Mouse (Mus musculus): ENCODE data around the gene Ate1.
A peak's percentile ranks its signal among the peaks of the same experiment; 100 is the strongest.
"Not testable (repeated sequence)": the region's sequence is repeated elsewhere in the genome, so short reads cannot be mapped to it uniquely, and the experiment has no call there.

Gene Ate1

DNA sequence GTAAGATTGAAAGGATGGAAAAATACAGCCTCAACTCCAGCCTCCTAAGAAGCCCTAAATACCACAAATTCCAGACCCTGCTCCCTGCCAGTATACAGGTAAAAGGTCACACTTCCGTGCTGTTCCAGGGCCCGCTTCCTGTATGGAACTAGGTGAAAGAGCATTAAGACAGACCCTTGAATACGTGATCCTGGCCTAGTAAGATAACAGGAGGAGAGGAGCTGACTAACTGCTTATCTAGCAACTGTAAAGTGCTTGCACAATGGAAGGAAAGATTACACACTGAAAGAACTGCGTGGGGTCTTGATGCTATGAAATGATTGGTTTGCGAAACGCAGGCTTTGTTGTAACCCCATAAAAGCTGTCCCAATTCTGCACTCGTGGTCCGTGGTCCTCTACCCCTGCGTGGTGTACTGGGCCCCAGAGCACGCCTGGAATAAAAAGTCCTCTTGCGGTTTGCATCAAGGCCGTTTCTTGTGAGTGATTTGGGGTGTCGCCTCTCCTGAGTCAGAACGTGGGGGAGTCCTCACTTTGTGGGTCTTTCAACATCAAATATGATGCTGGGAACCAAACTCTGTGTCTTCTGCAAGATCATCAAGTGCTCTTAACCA, 748 bp upstream of the Ate1 start:
- DNase-seq: no peak

DNA sequence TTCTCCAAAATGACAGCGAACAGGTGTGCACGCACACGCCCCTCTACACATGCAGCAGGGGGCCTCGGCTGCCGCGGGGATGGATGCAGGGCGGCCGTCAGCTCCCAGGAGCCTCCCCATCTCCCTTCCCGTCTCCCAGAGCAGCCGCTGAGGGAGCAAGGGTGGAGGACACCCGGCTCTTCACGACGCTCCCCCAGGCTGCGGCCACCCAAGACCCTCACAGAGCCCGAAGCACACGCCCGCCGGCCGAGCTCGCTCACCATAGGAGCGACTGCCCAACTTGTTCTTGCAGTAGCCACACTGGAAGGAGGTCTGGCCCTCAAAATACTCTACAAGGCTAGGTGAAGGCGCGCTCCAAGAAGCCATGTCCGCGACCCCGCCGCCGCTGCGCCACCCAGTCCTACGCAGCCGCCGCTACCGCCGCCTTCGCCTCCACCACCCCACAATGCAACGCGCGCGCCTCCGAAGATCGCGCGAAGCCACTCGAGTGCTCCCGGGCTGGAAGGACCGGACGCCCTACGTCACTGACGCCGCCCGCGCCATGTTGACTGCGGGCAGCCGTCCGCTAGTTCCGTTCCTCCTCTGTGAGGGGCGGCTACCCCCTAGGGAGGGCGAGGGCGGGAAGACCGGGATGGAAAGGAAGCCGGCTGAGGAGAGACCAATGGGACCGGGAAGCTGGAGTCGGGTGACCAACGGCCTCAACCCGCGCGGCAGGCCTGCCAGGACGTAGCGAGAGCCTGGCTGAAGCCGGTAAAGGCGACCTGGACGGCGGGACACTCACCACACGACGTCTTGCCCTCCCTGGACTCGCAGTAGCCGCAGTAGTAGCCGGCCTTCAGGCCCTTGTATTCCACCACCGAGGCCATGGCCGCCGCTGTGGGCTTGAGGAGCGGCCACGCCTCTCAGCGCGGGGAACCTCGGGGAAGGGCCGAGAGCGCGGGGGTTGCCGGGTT, 797 bp downstream of the Ate1 start:
- DNase-seq: peak; percentile 97

DNA sequence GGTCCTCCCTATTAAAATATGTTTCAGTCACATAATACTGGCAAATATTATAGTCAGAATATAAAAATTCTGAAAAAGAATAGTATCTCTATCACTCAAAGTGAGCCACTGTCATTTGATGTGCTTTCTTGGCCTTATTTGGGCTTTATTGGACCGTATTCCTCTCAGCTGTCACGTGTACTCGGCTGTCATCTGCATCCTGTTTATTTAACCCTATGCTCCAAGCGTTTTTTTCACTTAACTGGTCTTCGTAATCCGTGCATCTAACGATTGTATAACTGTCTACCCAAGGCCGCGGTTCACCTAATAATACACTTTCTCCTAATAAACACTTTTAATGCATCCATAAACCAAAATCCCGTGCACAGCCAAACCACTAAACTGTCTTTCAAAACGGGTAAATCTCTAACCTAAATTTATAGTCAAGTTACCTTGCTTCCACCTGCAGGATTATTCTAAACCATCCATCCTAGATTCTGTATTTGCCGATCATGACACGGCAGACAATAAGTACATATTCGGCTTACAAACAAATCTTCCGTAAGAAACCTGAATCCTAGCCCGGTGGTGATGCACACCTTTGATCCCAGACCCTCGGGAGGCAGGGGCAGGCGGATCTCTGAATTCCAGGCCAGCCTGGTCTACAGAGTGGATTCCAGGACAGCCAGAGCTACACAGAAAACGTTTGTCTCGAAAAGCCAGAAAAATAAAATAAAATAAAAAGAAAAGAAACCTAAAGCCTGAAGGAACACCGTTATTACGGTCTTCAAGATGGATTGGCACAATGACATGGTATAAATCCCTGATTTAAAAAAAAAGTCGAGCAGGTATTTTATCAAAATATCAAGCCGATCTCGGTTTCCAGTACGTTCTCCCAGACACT, 1.7 kb downstream of the Ate1 start:
- no peak for DNase-seq

DNA sequence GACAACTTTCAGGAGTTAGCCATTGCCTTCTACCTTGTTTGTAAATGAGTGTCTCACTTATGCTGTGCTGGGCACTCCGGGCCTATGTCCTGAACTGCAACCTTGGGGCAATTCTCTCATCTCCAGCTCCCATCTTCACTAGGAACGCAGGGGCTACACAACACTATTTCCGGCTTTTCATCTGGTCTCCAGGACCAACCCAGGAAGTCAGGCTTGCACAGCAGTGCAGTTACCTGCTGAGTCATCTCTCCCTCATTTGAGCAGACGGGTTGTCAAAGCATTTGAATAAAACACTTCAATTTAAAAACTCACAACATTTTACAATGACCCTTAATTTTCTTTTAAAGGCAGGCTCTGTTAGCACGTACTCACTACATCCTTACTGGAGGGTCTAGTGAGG, 9.9 kb downstream of the Ate1 start:
- no peak for DNase-seq

DNA sequence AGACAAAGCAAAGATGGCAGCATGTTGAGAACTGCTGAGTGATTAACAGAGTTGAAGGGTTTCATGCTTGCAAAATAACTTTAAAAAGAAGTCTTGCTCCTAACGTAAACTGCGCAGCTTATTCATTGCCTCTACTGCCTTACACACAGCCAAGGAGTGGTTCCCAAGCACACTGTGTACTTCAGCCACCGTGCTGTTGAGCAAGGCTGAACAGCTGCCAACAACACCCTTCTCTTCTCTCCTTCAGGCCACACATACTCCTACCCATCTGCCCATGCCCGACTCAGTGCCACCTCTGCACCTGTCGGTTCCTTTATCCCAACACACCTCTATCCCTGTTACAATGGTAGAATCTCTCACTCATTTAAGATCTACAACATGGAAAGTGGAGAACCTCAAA, 17.2 kb downstream of the Ate1 start:
- no peak for DNase-seq

DNA sequence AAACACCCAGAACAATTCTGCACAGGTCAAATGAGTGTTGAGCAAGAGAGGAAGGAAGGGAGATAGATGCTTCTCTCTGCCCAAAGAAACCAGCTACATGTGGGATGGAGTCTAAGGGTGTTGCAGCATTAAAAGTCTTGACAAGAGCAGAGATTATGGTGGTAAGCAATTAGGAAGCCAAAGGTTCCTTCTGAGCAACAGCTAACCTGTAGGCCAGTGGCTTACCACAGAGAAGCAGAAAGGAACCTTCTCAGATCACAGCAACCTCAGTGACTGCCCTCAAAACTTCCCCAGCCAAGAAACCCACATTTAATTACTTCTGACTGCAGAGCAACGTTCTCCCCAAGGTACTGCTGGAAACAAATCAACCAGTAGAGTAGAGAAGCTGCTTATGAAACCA, 18.7 kb downstream of the Ate1 start:
- DNase-seq: no peak

DNA sequence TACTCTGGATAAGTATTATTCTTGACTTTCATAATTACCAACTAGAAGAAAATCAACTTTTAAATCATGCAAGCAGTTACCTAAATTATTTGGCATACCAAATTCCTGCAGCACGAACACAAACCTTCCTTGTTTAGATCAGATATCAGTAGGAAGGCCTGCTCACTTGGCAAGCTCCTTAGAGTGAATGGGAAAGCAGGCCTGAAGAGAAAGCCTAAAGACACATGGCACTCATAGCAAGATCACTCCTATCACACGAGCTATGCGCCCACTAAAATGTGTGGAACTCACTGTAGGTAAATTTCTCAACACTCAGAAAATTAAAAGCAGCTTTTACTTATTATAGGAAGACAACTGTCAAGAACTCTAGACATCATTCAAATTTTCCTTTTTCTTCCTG, 26.8 kb downstream of the Ate1 start:
- DNase-seq: no peak

DNA sequence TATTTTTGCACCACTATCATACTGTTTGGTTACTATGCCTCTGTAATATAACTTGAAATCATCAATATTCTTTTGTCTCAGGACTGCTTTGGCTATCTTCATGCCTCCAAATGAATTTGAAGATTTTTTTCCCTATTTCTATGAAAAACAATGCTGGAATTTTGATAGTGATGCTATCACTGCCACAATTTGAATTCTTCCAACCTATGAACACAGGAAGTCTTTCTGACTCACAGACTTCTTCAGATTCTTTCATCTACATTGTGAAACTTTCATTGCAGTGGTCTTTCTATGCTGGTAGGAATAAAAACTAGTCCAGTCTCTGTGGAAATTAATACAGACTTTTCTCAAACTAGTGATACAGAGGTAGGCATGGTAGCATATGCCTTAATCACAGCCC, 28.1 kb downstream of the Ate1 start:
- no peak for DNase-seq

DNA sequence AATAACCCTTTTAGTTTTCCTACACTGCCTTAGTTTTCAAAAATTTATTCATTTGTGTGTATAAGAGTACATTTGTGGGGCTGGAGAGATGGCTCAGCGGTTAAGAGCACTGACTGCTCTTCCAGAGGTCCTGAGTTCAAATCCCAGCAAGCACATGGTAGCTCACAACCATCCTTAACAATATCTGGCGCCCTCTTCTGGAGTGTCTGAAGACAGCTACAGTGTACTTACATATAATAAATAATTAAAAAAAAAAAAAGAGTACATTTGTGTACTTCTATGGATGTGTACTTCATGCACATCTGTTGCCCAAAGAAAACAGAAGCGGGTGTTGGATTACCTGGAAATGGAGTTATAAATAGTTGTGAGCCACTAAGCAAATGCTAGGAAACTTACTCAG, 41.2 kb downstream of the Ate1 start:
- not testable (repeated sequence) for DNase-seq

DNA sequence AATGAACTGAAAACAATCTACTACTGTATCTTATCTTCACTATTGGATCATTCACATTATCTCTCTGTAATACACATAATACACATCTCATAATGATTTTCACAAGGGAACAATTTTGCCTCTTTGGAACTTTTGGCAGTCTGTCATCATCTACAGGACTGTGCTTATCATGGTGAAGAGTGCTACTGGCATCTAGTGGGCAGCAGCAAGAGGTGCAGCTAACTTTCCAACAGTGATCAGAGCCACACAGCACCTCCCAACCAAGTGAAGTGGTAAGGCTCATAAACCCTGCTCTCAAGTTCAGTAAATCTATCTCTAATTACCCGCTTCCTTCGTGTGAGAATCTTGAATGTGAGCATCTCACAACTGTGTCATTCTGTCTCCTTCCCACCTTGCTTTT, 44.2 kb downstream of the Ate1 start:
- peak; percentile 44 for DNase-seq

DNA sequence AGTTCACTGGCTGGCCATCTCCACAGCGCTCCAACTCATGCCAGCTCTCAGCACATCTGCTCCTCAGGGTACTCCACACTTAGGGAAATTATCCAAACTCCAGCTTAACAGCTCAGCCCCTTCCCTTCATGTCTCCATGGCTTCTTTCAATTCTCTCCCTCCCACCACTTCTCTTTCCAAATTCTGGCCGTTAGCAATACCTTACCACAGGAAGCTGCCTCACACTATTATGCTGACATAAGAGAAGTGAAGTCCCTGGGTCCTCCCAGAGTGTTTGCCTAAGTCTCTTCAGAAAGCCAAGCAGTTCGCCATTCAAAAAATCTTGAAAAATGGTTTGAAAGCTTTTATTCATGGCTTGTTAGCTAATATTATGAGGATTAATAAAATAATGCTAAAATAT, 46.3 kb downstream of the Ate1 start:
- DNase-seq: no peak

DNA sequence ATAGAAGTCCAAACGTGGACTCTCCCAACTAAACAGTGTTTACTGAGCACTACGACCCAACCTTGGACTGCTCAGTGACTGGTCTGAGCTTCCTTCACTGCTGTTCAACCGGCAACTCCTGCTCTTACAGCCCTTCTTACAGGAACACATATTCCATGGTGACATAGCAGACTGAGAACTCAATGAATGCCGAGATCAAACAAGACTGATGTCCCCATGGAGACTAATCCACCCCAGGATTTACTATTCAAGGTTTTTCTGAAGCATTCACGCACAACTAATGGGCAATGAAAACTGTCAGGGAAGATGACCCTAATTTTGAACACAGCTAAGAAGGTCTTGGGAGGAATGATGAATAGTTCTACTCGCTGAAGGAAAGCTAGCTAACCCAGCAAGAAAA, 47.5 kb downstream of the Ate1 start:
- DNase-seq: no peak

DNA sequence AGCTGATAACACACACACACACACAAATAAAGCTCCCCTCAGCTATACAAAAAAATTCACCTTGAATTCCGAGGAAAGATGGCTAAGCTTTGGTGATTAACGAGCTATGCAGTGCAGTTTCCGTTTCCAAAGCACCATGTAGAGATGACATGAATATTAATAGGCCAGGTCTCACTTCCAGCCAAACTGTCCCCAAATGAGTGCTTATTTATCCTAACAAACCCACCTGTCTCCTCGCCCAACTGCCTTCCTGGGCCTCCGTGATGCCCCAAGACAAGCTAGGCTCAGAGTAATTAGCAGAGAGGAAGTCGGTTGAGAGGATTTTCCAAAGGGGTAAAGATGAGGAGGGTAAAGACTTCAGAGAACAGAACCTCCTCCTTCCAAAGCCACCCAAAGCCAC, 49.1 kb downstream of the Ate1 start:
- DNase-seq: no peak

DNA sequence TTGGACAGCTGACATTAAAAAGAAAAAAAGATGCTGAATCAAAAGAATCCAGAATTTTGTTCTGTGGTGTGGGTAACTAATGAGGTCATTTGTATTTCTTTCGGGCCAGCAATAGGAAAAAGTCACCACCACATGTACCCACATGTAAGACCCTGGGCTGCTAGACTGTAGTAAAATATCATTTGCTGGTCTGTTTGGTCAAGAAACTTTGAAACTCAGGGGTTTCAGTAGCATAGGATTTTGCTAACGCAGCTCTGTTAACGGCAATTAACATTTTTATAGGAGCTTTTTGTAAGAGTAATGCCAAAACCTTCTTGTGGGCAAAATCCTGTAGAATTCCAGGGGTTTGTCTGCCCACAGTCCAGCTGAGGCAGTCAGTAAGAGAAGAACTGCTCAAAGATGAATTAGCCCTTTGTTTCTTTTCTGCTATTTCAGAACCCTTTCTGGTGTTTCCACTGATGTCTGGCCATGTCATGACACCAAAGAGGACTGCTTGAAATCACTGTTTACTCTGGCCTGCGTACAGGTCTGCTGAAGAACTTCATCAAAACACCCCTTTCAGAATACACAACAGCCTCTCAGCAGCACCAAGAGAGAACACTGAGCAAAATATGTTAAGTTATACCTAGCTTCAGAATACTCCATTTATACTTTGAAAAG, 64.5 kb downstream of the Ate1 start:
- DNase-seq: no peak

DNA sequence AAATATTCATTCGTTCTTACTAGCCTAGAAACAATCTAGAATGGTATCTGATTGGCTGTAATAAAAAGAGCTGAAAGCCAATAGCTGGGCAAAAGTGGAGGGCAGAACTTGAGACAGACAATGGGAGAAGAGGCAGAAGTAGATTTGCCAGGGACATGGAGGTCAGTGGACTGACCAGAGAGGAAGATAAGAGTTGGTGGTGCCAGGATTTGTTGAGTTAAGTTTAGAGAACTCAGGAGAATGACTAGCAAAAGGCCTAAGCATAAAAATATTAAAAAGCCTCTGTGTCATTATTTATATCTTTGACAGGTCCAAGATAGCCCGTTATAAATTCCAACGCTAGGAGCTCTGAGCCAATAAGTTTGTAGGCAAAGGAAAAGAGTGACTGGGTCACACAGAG, 65.9 kb downstream of the Ate1 start:
- no peak for DNase-seq

DNA sequence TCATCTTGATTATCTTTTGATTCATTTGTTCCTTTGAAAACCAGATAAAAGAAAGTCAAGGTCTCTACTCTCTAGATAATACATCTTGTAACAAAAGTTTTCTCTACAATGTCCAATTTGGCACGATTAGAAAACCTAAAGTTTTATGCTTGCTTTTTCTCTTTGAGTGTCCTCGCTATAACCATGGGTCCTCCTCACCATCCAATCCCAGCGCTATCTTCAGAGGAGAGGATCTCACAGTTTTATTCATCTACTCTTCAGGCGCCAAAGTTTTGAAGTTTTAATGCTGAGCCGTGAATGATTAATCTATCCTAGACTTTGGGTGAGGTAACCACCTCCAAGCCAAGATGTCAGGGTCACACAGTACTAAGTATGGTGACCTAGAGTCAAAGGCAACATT, 84.4 kb downstream of the Ate1 start:
- no peak for DNase-seq

DNA sequence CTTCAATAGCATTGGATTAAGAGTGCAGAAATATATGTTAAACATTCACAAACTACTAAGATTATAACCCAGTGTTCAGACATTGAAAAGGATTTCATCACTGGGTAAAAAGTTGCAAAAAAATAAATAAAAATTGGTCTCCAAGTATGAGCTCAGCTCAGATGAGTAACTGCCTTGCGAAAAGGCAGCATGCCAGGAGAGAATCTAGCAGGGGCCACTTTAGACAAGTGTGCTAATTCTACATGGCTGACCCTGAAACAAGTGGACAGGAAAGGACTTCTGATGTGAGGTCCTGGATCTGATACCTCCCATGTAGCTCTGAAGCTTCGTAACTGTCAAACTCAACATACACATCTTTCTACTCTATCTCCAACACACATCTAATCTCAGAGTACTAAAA, 88.0 kb downstream of the Ate1 start:
- DNase-seq: no peak

DNA sequence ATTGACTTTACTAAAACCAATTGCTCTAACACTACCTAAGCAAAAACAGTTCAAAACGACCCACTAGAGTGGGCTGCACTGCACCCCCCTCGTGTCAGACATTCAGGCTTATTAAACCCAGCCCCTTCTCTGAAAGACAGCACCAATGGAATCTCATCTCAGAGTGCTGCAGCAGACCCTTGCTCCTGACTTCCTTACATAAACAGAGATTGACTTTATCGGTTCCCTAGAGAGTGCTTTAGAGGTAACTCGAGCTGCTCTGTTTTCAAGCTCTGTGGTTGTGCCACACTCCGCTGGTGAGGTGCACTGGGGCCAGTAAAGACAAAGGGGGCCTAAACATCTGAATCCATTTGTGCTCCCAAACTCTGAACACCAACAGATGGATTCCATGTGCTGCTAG, 93.6 kb downstream of the Ate1 start:
- no peak for DNase-seq

DNA sequence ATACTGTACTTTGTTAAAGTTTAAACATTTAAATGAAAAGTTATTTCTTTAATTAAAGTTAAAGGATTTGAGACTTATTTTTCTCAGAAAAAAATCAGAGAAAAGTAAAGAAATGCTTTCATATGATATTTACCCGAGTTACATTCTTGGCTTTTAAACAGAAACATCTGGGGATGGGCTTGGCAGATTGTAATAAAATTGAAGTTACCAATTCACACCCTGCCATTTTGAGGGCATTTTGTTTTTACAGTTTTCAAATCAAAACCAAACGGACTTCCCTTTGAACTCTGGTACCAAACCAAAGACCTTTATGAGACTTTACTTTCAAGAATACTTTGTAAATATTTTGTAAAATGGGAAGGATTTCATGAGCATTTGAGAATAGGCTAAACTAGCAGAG, 94.2 kb downstream of the Ate1 start:
- no peak for DNase-seq

DNA sequence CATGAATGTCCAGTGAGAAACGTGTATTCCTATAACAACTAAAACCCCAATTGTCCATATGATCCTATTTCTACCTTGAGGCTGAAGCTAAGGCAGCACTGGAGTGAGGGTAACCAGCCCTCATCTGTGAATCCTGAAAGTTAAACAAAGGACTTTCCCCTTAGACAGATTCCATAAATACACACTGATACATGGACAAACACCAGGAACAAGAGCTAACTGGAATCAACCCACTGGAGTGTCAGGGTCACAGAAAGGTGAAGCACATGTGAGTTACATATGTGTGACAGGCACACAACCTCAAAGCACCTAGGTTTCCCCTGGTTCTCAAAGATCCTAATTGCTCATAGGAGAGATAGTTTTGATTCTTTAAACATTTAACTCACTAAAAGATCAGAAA, 100.2 kb downstream of the Ate1 start:
- no peak for DNase-seq

DNA sequence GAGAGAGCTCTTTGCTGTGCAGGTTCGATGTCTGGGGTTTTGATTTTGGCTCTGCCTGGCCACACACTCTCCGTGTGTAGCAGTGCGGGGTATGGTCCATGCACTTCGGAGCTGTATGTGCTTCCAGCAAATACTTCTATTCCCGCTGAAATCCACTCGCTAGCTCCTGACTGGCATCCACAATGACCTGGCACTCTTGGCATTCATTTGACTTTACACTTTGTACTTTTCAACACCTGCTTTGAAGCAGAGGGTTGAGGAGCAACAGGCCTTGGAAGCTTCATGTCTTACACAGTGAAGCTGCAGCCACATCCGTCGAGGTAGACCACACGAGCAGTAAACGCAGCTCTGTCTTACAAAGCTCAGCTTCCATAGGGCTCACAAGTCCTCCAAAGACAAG, 112.5 kb downstream of the Ate1 start:
- DNase-seq: no peak

DNA sequence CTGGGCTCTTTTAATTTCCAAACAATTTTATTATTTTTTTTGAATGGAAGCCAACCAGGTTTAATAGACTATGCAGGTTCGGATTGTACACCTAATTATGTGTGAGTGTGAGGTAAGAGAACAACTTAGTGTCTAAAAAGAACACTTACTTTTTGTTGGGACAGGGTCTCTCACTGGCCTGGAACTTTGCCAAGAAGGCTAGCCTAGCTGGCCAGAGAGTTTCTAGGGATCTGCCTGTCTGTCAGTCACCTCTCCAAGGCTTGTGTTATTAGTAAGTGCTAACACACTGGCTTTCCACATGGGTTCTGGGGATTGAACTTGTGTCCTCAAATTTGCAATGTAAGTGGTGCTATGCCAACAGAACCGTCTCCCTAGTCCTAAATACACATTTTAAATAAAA, 116.8 kb downstream of the Ate1 start:
- no peak for DNase-seq

DNA sequence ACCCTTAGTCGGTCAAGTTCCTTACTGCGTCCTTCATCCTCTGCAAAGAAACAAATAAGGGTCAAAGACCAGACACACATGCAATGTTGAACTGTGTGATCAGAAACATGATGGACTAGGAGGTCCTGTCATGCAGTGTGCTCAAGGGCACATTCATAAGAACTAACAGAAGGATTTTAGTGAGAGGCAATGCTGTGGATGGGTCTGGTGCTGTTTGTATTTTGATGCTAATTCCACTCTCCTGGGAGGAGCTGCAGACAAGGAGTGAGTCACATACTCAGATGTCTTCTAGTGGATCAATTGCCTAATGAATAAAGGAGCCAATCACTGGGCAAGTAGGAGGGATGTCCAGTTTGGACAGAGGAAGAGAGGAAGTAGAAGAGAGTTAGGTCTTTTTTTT, 125.5 kb downstream of the Ate1 start:
- no peak for DNase-seq

Data from layer of hippocampus, adult 9-11 months (tissue).